Mouse (Mus musculus) cerebellum, adult 8-10 months (tissue): ENCODE results near the gene Tcirg1.
A peak's percentile ranks its signal among the peaks of the same experiment; 100 is the strongest.

Source experiments
- DNase-seq: peaks from one replicate; pipeline ENCODE4 v3.0.0; 2022

The Tcirg1 gene

GRCm38 (mm10) chr19:3896208-3896607, 10.7 kb downstream of the Tcirg1 start:
- no peak for DNase-seq

- no peak for DNase-seq
Observed at GRCm38 (mm10) chr19:3895171-3895631, 11.7 kb downstream of the Tcirg1 start.

GRCm38 (mm10) chr19:3894294-3894693, 12.6 kb downstream of the Tcirg1 start:
- DNase-seq, result no peak

GRCm38 (mm10) chr19:3893545-3894116, 13.3 kb downstream of the Tcirg1 start:
- no peak for DNase-seq

- DNase-seq, result no peak
Observed at GRCm38 (mm10) chr19:3890181-3890580, 16.8 kb downstream of the Tcirg1 start.

- no peak for DNase-seq
Observed at GRCm38 (mm10) chr19:3889096-3889495, 17.8 kb downstream of the Tcirg1 start.

GRCm38 (mm10) chr19:3884325-3884990, 22.5 kb downstream of the Tcirg1 start:
- DNase-seq, result no peak

DNA sequence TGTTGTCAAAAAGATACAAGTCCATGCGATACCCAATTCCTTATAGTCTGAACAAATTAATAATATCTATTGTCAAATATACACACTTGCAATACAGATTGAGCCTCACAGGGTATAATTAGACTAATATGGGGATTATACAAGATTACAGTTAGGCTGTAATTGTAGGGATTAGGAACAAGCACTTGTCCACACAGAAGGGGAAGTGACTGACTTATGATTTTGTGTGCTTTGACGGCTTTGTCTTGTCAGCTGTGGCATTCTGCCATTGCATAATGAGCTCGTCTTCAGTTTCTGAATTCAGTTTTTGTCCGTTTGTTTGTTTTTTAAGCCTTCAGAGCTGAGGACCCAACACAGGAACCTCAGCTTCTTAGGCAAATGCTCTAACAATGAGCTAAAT, 24.7 kb downstream of the Tcirg1 start:
- DNase-seq, result no peak

- no peak for DNase-seq
Observed at GRCm38 (mm10) chr19:3880054-3880848, 26.7 kb downstream of the Tcirg1 start.

GRCm38 (mm10) chr19:3875045-3875444, 31.9 kb downstream of the Tcirg1 start:
- DNase-seq, result no peak

- no peak for DNase-seq
Observed at GRCm38 (mm10) chr19:3872373-3872772, 34.6 kb downstream of the Tcirg1 start.

DNA sequence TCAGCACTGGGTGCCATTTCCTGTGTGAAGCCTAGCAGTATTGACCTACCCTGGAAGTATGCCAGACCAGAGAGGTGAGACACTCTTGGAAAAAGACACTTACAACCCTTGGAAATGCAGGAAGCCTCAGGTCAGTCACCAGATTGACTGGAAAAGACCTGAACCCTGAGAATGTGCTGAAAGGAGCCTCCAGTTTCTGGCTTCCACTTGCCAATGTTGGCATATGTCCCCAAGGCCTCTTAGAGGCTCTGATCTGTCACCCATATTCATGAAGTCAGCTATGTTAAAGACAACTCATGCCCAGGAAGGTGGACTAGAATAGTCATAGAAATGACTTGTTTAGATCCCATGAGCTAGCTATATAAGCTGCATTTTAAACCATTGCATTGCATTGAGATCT, 35.5 kb downstream of the Tcirg1 start:
- no peak for DNase-seq

DNA sequence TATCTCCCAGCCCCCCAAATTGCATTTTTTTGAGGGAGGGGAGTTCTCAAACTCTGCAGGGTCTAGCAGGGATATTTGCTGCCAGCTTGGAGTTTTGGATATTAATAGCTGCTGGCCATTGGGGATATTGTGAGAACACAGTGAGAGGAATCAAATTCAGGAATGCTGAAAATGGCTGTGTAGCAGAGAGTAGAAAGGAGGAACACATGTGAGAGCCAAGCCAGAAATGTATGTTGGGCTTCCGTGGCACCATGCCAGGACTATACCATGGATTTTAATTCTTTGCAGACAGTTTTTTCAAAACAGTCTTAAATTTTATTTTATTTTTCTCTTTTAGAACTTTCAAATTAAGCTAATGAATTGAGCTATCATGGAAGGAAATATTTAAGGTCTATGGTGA, 38.6 kb downstream of the Tcirg1 start:
- no peak for DNase-seq

- no peak for DNase-seq
Observed at GRCm38 (mm10) chr19:3864960-3865359, 42.0 kb downstream of the Tcirg1 start.

DNA sequence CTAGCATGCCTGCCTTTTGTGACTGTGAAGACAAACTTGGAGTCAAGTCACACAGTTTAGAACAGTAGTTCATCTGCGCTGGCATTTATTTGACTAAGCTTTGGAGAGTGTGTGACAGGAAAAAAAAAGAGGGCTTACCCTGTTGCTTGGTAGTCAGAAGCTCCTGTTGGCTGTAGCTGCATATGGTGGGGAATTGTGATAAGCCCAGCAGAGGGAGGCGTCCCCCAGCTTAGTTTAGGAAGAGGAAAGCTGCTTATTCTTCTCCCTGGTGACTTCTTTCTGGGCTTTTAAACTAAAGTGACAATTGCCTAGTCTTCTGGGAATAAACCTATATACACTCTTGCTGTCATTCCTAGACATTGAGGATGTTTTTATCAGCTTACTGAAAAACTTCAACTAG, 44.2 kb downstream of the Tcirg1 start:
- no peak for DNase-seq

DNA sequence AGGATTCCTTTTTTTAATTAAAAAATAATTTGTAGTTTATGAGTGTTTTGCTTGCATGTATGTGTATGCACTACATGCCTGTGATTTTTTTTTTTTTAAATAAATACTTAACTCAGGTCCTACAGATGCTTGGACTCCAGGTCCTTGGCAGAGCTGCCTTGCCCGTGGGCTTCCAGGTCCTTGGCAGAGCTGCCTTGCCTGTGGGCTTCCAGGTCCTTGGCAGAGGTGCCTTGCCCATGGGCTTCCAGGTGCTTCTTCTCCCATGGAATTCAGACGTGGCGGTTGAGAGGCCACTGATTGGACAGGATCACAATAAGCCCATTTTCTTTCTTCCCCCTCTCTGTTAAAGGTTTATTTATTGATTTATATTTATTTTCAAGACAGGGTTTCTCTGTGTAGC, 49.7 kb downstream of the Tcirg1 start:
- no peak for DNase-seq

GRCm38 (mm10) chr19:3855601-3856000, 51.3 kb downstream of the Tcirg1 start:
- DNase-seq, result no peak

DNA sequence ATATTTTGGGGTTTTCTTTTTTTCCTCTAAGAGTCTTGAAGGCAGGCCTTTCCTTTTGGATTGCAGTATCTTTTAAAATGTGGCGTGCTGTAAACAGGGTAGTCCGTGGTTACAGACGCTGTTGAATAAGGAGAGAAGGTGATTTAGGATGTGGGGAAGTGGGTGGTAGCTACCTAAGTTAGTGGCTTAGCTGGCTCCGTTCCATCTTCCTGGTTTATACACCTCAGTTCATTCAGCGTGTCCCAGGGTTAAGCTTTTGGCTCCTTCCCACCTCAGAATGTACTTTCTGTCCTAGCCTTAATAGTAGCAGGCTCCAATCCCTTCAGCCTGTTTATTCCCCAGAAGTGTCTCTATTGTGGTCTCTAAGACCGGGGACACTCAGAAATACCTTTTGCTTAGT, 51.8 kb downstream of the Tcirg1 start:
- no peak for DNase-seq

- no peak for DNase-seq
Observed at GRCm38 (mm10) chr19:3853891-3854290, 53.0 kb downstream of the Tcirg1 start.

GRCm38 (mm10) chr19:3853121-3853520, 53.8 kb downstream of the Tcirg1 start:
- DNase-seq, result no peak

- DNase-seq, result peak; percentile 72
Observed at GRCm38 (mm10) chr19:3851979-3852681, 54.8 kb downstream of the Tcirg1 start.

DNA sequence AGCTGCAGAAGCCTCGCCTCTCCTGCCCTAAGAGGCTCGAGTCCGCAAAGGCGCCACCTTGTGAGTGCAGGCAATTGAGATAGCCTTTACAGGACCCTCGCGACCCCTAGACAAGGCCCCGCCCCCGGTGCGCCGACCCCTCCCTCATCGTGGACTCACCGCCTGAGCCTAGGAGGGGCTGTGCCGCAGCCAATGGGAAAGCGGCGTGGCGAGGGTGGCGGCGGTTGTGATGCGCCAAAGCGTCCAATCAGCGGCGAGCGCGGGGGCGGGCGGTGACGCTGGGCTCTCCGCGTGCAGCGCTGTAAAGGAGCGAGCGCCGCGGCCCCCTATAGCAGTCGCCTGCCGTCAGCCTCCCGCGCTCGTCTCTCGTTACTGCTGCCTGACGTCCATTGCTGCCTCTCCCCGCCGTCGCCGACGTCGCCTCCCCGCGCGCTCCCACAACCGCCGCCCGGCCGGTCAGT, 55.4 kb downstream of the Tcirg1 start, which contains the start of gene Chka:
TSS of gene Chka (plus strand) at position 272 of the 461 bp plus-strand sequence.
- peak; percentile 97 for DNase-seq

- DNase-seq, result no peak
Observed at GRCm38 (mm10) chr19:3850847-3851469, 56.0 kb downstream of the Tcirg1 start.
